Mouse (Mus musculus) testis, adult 2 months (tissue): ENCODE data around the gene Arl15.

Source experiments
- CTCF ChIP-seq: fragments of 200-500 bp; IDR thresholded peaks from 2 replicates; pipeline ENCODE4 v1.5.1; 2012; ENCODE audit warnings: low read depth, mild to moderate bottlenecking, inconsistent platforms, low read length, moderate library complexity; ENCODE audit not compliant: control insufficient read depth, insufficient read depth, insufficient replicate concordance
- POLR2A ChIP-seq: fragments of 200-500 bp; IDR thresholded peaks from 2 replicates; pipeline ENCODE4 v1.6.1; 2012; ENCODE audit warnings: low read depth, mild to moderate bottlenecking, inconsistent platforms, low read length, moderate library complexity; ENCODE audit not compliant: control insufficient read depth

DNA sequence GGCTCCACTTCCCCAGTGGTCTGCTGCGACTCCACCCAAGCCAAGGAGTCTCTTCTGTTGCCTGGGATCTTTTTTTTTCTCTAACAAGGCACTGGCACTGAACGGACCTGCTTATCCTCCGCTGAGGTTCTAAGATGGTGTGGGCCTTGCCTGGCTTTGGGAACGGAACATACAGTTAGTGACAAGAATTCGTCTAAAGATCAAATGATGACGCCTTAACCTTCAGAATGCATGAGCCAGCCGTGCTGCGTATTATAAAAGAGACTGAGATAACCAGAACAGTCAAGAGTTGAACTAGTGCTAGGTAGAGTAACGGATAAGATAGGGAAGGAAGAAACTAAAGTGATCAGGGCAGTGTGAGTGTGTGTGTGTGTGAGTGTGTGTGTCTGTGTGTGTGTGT lies 66.9 kb downstream of the Arl15 start:
- no peak for TF ChIP-seq CTCF
- TF ChIP-seq POLR2A = no peak
